Mouse (Mus musculus) ES-Bruce4 (cell line): Measurements from ENCODE around the gene Cers6.

Source experiments
- CTCF ChIP-seq: IDR thresholded peaks from one replicate; pipeline ENCODE4 v1.8.1; 2011; ENCODE audit warnings: low read depth, low read length
- EP300 ChIP-seq: IDR thresholded peaks from 2 replicates; pipeline ENCODE4 v1.6.1; 2011; ENCODE audit warnings: low read depth, low read length; ENCODE audit not compliant: insufficient read depth
- POLR2A ChIP-seq: IDR thresholded peaks from one replicate; pipeline ENCODE4 v1.8.1; 2011; ENCODE audit warnings: low read length; ENCODE audit not compliant: insufficient read depth

GRCm38 (mm10) chr2:68956146-68956545 is 94.9 kb downstream of the Cers6 start:
- TF ChIP-seq CTCF (no peak), POLR2A (no peak), EP300 (no peak)
